Mouse (Mus musculus) hindbrain, embryonic 11.5 days (tissue): ENCODE data around the gene Tssc4. TPM values are rescaled to one million over a fixed set of nuclear protein-coding genes. Genes with fewer than 3 reads are reported as not detected.
A peak's percentile ranks its signal among the peaks of the same experiment; 100 is the strongest.

Experiments
- ATAC-seq: fragments of 200-750 bp; cut with Nextera tagmentation; 2 replicates; pipeline ENCODE4 v1.8.0; 2017; ENCODE audit warnings: mild to moderate bottlenecking, moderate TSS enrichment, moderate library complexity; ENCODE audit not compliant: low FRiP score
- DNase-seq: peaks from one replicate; pipeline ENCODE4 v3.0.0-alpha.2; 2015; ENCODE audit warnings: low spot score
- H3K27ac ChIP-seq: fragments of 300-500 bp; sonication (generic); 2 replicates; pipeline ENCODE4 v1.5.1; 2014; ENCODE audit warnings: mild to moderate bottlenecking, low read depth, low read length
- H3K27me3 ChIP-seq: fragments of 300-500 bp; sonication (generic); 2 replicates; pipeline ENCODE4 v1.6.1; 2014; ENCODE audit warnings: mild to moderate bottlenecking, low read length, moderate library complexity, mixed read lengths; ENCODE audit not compliant: control insufficient read depth, insufficient read depth
- H3K36me3 ChIP-seq: fragments of 300-500 bp; sonication (generic); 2 replicates; pipeline ENCODE4 v1.6.1; 2014; ENCODE audit warnings: mild to moderate bottlenecking, low read length, moderate library complexity, mixed read lengths; ENCODE audit not compliant: control insufficient read depth, insufficient read depth
- H3K4me1 ChIP-seq: fragments of 300-500 bp; sonication (generic); replicated peaks from 2 replicates; pipeline ENCODE4 v1.6.1; 2014; ENCODE audit warnings: low read length, mixed read lengths; ENCODE audit not compliant: control insufficient read depth, insufficient read depth
- H3K4me2 ChIP-seq: fragments of 300-500 bp; sonication (generic); replicated peaks from 2 replicates; pipeline ENCODE4 v1.6.1; 2014; ENCODE audit warnings: mild to moderate bottlenecking, low read depth, low read length
- H3K4me3 ChIP-seq: fragments of 300-500 bp; sonication (generic); 2 replicates; pipeline ENCODE4 v1.5.1; 2014; ENCODE audit warnings: low read depth, low read length
- H3K9ac ChIP-seq: fragments of 300-500 bp; sonication (generic); 2 replicates; pipeline ENCODE4 v1.6.1; 2014; ENCODE audit warnings: low read depth, low read length
- H3K9me3 ChIP-seq: fragments of 300-500 bp; sonication (generic); 2 replicates; pipeline ENCODE4 v1.6.1; 2016; ENCODE audit warnings: low read length; ENCODE audit not compliant: control insufficient read depth
- WGBS: fragments of 180-500 bp; shearing (Covaris S2); extraction: QIAGEN DNeasy Blood & Tissue Kit; methylation state at CpG from one replicate; pipeline ENCODE4 v1.1.7; 2014; 5-methylcytosine and 5-hydroxymethylcytosine counted together
- polyA plus RNA-seq: library from polyadenylated mRNA; unstranded; fragments of >200 nt; fragmentation: Nextera tagmentation; extraction: Ambion mirVana; gene quantifications from 2 replicates; pipeline ENCODE4 v1.2.1, GENCODE M21; 2014

Tssc4 gene
- polyA plus RNA-seq, 1 experiment from 2014 or later: 59.0 TPM

GRCm38 (mm10) chr7:143106672-143107465 is 37.8 kb downstream of the Tssc4 start:
- no peaks in the 10 kb centered on the region for H3K9me3 ChIP-seq
- peaks cover 34% of the 10 kb centered on the region for H3K27me3 ChIP-seq

DNA sequence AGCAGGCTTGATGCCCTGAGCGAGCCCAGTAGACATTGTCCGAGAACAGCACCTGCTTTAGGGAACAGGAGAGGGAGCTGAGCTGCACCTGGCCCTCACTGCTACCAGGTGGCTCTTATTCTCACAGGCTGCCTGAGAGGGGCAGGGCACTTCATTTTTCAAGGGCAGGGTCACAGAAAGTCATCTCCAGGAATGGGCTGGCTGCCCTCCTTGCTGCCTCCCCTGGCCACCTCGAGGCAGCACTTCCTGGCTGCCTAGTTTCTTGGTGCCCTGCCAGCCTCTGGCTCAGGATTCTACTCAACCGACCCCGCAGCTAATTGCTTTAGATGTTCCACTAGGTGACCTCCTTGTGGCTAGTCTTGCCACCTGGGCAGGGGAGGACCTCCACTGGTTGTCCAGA is 39.2 kb downstream of the Tssc4 start:
- H3K27ac ChIP-seq: no peak overlapping the region
- H3K27me3 ChIP-seq: peaks cover 34% of the 10 kb centered on the region
- no peaks in the 10 kb centered on the region for H3K36me3 ChIP-seq
- H3K4me2 ChIP-seq: no peak overlapping the region
- no peaks in the 10 kb centered on the region for H3K9me3 ChIP-seq
- DNase-seq (no peak), ATAC-seq (no peak)
- 52% methylated on average over 5 of the region's 5 CpGs for WGBS
- H3K4me1 ChIP-seq: 0 out of 2 replicates have a peak, but pooled peaks cover 2% of the 10 kb centered on the region
- H3K9ac ChIP-seq: no peak overlapping the region
- H3K4me3 ChIP-seq: no peak overlapping the region

More at GRCm38 (mm10) chr7:143106672-143107465, 37.8 kb downstream of the Tssc4 start:
- ATAC-seq (no peak), DNase-seq (no peak)
- peak overlapping the region; percentile 44 for H3K4me2 ChIP-seq
- no peaks in the 10 kb centered on the region for H3K36me3 ChIP-seq
- 0 out of 2 replicates have a peak, but pooled peaks cover 2% of the 10 kb centered on the region for H3K4me1 ChIP-seq
- 0 out of 2 replicates have a peak overlapping the region, but pooled peaks have one; percentile 7 for H3K9ac ChIP-seq
- H3K27ac ChIP-seq: no peak overlapping the region
- 8% methylated on average over 50 of the region's 57 CpGs for WGBS
- H3K4me3 ChIP-seq: peak overlapping the region; percentile 24

- Histone ChIP-seq H3K4me3 (no peak overlapping the region), H3K9me3 (no peaks in the 10 kb centered on the region), H3K36me3 (no peaks in the 10 kb centered on the region), H3K27ac (no peak overlapping the region), H3K4me1 (0 out of 2 replicates have a peak, but pooled peaks cover 2% of the 10 kb centered on the region), H3K9ac (no peak overlapping the region), H3K4me2 (no peak overlapping the region), H3K27me3 (peaks cover 34% of the 10 kb centered on the region)
- no peak for DNase-seq
- 39% methylated on average over 3 of the region's 3 CpGs for WGBS
- ATAC-seq: no peak
These were observed 40.1 kb downstream of the Tssc4 start for GRCm38 (mm10) chr7:143108996-143109660.

DNA sequence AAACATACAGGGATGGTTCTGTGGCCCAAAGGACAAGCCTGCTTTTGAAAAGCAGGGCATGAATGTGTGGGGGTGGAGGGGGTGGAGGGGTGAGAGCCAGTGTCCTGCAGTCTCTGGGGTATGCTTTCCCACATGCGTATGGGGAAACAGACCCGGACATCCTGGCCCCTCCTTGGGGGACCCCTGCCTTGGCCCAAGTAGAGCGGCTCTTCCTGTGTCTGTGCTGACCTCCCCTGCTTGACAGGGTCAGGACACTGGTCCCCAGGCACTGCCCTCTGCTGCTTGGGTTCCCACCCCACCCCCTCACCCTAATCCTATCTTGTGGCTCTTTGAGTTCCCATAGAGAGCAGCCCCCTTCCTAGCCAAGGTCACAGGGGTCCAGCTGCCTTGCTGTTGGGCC is 40.6 kb downstream of the Tssc4 start:
- H3K4me3 ChIP-seq: no peak overlapping the region

GRCm38 (mm10) chr7:143110803-143111202 is 41.8 kb downstream of the Tssc4 start:
- H3K27me3 ChIP-seq: peaks cover 29% of the 10 kb centered on the region
- ATAC-seq: no peak
- 55% methylated on average over 1 of the region's 1 CpGs for WGBS

More for the DNA sequence above, 40.6 kb downstream of the Tssc4 start:
- WGBS: 60% methylated on average over 3 of the region's 3 CpGs
- H3K9ac ChIP-seq: no peak overlapping the region
- no peak for ATAC-seq
- DNase-seq: no peak
- no peaks in the 10 kb centered on the region for H3K36me3 ChIP-seq
- H3K27me3 ChIP-seq: peaks cover 34% of the 10 kb centered on the region
- 0 out of 2 replicates have a peak, but pooled peaks cover 2% of the 10 kb centered on the region for H3K4me1 ChIP-seq
- no peaks in the 10 kb centered on the region for H3K9me3 ChIP-seq
- no peak overlapping the region for H3K4me2 ChIP-seq
- no peak overlapping the region for H3K27ac ChIP-seq

DNA sequence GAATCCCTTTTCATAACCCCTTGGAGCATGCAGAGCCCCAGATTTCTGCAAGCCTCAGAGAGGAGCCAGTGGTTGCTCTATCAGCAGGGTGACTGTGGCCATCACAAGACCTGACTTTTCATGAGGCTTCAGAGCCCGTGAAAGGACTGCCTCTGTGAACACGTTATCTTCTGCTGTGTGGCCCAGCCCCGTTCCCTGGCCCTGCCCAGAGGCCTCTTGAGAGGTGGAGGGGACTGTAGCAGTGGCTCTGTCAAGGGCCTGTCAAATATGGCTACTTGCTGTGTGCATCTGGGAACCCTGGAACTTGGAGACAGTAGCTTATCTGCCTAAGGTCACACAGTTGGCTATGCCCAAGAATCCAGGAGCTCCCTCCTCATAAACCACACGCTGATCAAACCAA is 42.7 kb downstream of the Tssc4 start:
- Histone ChIP-seq H3K9ac (no peak overlapping the region), H3K4me3 (no peak overlapping the region), H3K27me3 (peaks cover 20% of the 10 kb centered on the region), H3K27ac (no peak overlapping the region), H3K4me2 (no peak overlapping the region), H3K9me3 (no peaks in the 10 kb centered on the region), H3K4me1 (0 out of 2 replicates have a peak, but pooled peaks cover 2% of the 10 kb centered on the region), H3K36me3 (no peaks in the 10 kb centered on the region)
- 71% methylated on average over 4 of the region's 4 CpGs for WGBS
- DNase-seq (no peak), ATAC-seq (no peak)

More at GRCm38 (mm10) chr7:143110803-143111202, 41.8 kb downstream of the Tssc4 start:
- H3K9me3 ChIP-seq: no peaks in the 10 kb centered on the region
- no peak overlapping the region for H3K27ac ChIP-seq
- no peaks in the 10 kb centered on the region for H3K36me3 ChIP-seq
- H3K9ac ChIP-seq: no peak overlapping the region
- DNase-seq: no peak
- H3K4me1 ChIP-seq: 0 out of 2 replicates have a peak, but pooled peaks cover 2% of the 10 kb centered on the region
- H3K4me2 ChIP-seq: no peak overlapping the region
- no peak overlapping the region for H3K4me3 ChIP-seq

DNA sequence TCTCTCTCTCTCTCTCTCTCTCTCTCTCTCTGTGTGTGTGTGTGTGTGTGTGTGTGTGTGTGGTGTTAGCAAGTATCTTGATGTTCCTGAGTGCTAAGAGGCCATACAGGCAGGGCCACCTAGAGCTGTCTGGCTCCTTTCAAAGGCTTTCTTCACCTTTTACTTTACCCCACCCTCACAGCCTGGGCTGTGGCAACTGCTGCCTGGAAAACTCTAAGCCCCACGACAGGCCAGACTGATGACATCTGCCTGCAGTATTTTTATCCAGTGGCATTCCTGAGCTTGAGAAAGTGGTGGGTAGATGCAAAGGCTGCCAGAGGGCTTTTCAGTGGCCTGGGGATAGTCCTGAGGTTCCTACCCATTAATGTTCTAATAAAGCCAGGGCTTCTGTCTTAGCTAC is 43.3 kb downstream of the Tssc4 start:
- Histone ChIP-seq H3K27me3 (peaks cover 13% of the 10 kb centered on the region), H3K36me3 (no peaks in the 10 kb centered on the region), H3K4me3 (no peak overlapping the region), H3K27ac (no peak overlapping the region), H3K4me1 (no peaks in the 10 kb centered on the region), H3K9ac (no peak overlapping the region), H3K4me2 (no peak overlapping the region), H3K9me3 (no peaks in the 10 kb centered on the region)
- WGBS: 41% methylated on average over 1 of the region's 1 CpGs
- ATAC-seq (no peak), DNase-seq (no peak)

GRCm38 (mm10) chr7:143114773-143115172 is 45.7 kb downstream of the Tssc4 start:
- DNase-seq (no peak), ATAC-seq (no peak)
- H3K27me3 ChIP-seq: no peaks in the 10 kb centered on the region
- H3K36me3 ChIP-seq: no peaks in the 10 kb centered on the region
- no peaks in the 10 kb centered on the region for H3K9me3 ChIP-seq
- H3K4me2 ChIP-seq: no peak overlapping the region
- H3K27ac ChIP-seq: no peak overlapping the region
- no peak overlapping the region for H3K9ac ChIP-seq
- H3K4me1 ChIP-seq: no peaks in the 10 kb centered on the region
- no peak overlapping the region for H3K4me3 ChIP-seq
